Mouse (Mus musculus) brown adipose tissue, adult 24 weeks (tissue): ENCODE measurements around the gene Rfxank. TPM values are rescaled to one million over a fixed set of nuclear protein-coding genes. Genes with fewer than 3 reads are reported as not detected.

Source experiments
- H3K27ac ChIP-seq: fragments of 200-500 bp; replicated peaks from 2 replicates; pipeline ENCODE4 v1.5.1; 2012; ENCODE audit warnings: low read depth, mild to moderate bottlenecking, low read length
- H3K4me1 ChIP-seq: fragments of 200-500 bp; 2 replicates; pipeline ENCODE4 v1.6.1; 2012; ENCODE audit warnings: low read length, mixed read lengths; ENCODE audit not compliant: control insufficient read depth, insufficient read depth, insufficient read length
- H3K4me3 ChIP-seq: fragments of 200-500 bp; 2 replicates; pipeline ENCODE4 v1.5.1; 2012; ENCODE audit warnings: low read depth, mild to moderate bottlenecking, low read length, moderate library complexity; ENCODE audit not compliant: insufficient read depth
- polyA plus RNA-seq: library from polyadenylated mRNA; stranded (reverse); fragments of >200 nt; gene quantifications from 2 replicates; pipeline ENCODE4 v1.2.4, GENCODE M21; 2012; ENCODE audit not compliant: missing spikeins, insufficient read depth, insufficient read length

Rfxank gene
- polyA plus RNA-seq, 1 experiment = 21.4 TPM

DNA sequence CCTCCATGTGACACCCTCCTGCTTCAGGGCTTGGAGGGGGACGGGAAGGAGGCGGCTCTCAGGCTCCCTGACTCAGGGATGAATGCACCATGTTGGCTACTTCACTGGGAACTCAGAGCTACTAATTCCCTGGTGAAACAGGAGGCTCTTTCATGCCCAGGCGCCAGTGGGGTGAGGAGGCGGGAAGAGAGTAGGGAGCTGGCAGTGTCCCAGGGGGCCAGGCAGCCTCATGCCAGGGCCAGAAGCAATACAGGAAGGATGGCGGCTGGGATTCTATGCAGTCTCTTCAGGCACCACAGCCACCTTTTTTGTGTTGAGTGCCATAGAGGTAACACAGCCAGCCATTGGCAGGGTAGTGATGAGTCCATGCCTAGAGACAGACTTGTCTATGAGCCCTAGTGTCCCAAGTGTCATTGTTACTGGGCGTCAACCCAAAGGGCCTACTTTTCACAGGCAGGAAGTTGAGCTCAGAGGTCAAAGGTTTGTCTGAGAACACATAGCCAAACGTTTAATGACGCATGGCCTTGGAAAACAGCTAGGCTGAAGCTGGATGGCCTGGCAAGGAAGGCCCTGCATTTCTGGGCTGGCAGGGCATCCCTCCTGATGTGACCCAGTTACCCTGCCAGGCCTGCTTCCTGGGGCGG lies 9.5 kb downstream of the Rfxank start:
- H3K4me3 ChIP-seq = no peak overlapping the region
- peaks cover 13% of the 10 kb centered on the region for H3K4me1 ChIP-seq
- peak overlapping the region; percentile 93 for H3K27ac ChIP-seq

DNA sequence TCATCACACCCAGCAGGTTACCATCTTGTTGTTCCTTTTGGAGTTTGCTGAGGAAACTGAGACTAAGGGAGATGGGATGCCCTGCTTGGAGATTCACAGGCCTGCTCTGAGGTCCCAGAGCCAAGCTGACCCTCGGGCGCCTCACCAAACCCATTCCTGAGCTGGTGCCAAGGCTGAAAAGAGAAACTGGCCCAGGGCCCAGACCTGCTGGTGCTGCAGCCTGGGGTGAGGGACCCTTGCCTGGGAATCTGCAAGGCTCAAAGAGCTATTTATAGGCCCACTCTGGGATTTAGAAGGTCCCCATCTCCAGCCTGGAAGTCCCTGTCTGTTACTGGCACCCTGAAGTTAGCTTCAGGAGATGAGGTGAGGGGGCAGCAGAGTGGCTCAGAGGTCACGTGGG lies 10.5 kb downstream of the Rfxank start:
- H3K4me3 ChIP-seq = no peak overlapping the region
- no peak overlapping the region; the same call in 1 of the 2 replicates for H3K27ac ChIP-seq
- H3K4me1 ChIP-seq = peaks cover 13% of the 10 kb centered on the region

DNA sequence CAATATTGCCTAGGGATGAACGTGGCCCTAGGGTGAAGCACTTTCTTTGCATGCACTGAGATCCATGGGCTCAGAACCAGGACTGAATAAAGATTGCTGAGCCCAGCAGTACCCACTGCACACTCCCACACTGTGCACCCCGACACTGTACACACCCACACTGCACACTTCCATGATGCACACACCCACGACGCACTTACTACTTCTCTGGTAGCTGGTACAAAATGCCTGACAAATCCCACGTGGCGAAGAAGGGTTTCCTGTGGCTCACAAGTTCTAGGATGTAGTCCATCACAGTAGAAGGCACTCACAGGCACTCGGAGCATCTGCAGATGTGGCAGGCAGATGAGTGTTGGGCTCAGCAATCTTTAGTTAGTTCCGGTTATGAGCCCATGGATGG lies 14.0 kb downstream of the Rfxank start:
- Histone ChIP-seq H3K27ac (no peak overlapping the region), H3K4me1 (peaks cover under 1% of the 10 kb centered on the region; the same call in 1 of the 2 replicates), H3K4me3 (no peak overlapping the region)

DNA sequence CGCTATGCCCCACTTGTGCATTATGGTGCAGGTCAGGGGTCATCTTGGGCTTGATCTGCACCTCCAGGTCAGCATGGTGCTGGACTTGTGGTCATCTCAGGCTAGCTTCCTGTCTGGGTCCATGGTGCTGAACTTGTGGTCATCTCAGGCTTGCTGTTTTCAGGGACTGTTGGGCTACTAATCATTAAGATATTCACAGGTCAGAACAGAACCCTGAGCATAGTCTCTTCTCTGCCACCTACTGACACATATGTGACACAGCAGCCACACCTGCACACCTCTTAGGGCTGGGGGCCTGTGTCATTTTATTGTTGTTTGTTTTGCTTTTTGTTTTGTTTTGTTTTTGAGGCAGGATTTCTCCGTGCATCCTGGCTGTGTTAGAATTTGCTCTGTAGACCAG lies 16.1 kb downstream of the Rfxank start:
- no peaks in the 10 kb centered on the region for H3K4me1 ChIP-seq
- H3K27ac ChIP-seq = no peak overlapping the region
- H3K4me3 ChIP-seq = no peak overlapping the region

DNA sequence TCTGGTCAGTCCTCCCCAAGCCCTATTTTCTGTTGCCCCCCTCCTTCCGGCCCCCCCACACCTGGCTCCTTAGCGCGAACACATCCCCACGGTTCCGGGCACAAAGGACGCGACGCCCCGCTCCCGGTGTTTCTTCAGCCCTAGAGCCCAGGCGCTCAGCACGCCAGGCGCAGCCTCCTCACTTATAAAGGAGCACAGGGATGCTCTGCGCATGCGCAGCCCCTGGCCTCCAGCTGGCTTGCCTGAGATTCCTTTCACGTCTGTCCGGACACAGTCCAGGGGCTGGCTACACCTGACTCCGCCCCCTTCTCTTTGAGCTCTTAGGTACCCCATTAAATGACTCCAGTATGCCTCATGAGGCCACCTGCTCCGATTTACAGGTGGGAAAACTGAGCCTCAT lies 18.3 kb downstream of the Rfxank start, which contains the start of gene Ncan:
Ncan (minus strand) TSS at position 207 of the 400 bp plus-strand sequence.
- Histone ChIP-seq H3K27ac (no peak within 1 kb of the TSS), H3K4me3 (no peak within 1 kb of the TSS), H3K4me1 (peaks cover 4% of the 10 kb centered on the region; the same call in 1 of the 2 replicates)

DNA sequence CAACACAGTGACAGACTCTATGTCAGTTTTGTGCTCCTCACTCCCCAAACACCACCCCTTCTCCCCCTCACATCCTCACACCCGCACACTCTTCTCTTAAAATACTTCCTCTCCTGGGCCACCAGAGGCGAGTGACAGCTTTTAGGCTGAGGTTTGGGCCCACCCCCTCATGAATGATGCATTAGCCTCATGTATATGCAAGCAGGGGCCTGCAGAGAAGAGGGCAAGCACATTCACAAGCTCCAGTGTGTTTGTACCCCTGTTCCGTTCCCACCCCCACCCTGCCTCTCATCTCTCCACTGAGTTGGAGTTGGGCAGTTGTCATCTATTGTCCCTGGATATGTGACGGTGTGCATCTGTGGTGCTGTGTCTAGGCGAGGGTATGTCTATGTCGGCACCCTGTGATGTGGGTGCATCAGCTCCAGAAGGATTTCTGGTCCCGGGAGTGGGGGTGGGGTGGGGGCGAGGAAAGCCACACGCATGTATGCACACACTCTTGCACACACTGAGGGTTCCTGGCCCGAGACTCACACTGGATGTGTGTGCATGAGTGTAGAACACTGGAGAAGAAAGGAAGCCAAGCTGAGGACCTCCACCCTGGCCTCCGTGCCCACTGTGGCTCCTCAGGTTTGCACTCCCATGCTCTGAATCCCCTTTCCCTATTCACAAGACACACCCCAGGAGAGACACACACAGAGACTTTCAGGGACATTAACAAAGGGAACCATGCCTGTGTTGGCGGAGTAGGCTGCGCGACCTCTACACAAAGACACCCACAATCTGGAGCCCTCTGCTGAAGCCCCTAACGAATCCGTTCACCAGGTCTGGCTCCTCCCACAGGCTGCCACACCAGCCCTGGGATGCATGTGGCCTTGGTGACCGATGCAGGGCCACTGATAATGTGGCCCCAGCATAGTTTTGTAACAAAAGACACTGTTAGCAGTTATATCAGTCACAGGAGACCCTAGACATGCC lies 19.9 kb downstream of the Rfxank start:
- Histone ChIP-seq H3K27ac (no peak overlapping the region), H3K4me1 (peaks cover 4% of the 10 kb centered on the region)

DNA sequence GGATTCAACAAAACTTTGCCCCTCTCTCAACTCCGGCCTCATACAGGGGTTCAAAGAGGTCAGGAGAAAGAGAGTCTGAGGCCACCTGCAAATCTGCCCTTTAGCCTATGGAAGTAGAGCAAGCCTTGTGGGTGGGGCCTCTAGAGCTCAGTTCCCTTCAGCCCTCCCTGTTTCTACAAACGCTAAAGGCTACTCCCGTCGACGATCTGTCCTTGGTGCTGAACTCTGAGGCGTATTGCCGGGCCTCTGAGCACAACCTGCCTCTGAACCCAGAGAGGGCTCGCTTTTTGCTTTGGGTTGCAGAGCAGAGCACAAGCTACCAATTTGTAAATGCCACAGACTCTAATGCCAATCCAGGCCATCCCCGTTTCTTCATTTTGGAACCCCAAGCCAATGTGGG lies 21.3 kb downstream of the Rfxank start:
- Histone ChIP-seq H3K4me1 (peaks cover 4% of the 10 kb centered on the region), H3K4me3 (no peak overlapping the region), H3K27ac (no peak overlapping the region)

More for the DNA sequence above, 19.9 kb downstream of the Rfxank start:
- no peak overlapping the region for H3K4me3 ChIP-seq

DNA sequence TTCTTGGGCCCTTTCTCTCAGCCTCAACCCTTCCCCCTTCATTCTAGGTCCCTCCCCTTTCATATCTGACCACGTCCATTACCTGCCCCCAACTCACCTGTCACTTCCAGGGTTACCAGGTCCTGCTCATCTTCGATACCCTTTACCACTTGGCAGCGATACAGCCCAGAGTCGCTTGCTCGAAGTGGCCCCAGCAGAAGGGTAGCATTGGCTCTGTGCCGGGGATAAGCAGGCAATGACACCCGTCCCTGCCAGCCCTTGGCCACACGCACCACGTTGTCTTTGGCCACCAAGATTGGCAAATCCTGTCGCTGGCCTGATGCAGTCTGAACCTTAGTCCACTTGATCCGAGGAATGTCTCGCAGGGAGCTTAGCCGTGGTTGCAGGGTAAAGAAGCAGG lies 24.1 kb downstream of the Rfxank start:
- H3K4me3 ChIP-seq = no peak overlapping the region
- no peak overlapping the region for H3K27ac ChIP-seq
- H3K4me1 ChIP-seq = peaks cover 4% of the 10 kb centered on the region

DNA sequence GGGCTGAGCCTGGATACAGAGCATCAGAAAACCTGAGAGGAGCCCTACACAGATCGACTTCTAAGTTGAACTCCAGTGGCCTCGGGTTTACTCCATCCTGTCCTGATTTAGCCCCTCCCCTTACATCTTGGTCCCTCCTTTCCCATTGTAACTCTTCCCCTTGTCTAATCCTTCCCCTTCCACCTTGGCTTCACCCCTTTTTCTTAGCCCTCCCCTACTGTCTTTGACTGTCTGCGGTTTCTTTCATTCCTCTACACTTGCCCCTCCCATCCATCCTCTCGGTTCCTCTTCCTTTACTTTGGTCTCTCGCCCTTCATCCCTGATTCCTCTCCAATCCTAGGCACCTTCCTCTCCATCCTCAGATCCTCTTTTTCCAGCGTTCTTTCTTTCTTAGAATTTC lies 24.5 kb downstream of the Rfxank start:
- peaks cover 4% of the 10 kb centered on the region for H3K4me1 ChIP-seq
- no peak overlapping the region for H3K4me3 ChIP-seq
- H3K27ac ChIP-seq = no peak overlapping the region

DNA sequence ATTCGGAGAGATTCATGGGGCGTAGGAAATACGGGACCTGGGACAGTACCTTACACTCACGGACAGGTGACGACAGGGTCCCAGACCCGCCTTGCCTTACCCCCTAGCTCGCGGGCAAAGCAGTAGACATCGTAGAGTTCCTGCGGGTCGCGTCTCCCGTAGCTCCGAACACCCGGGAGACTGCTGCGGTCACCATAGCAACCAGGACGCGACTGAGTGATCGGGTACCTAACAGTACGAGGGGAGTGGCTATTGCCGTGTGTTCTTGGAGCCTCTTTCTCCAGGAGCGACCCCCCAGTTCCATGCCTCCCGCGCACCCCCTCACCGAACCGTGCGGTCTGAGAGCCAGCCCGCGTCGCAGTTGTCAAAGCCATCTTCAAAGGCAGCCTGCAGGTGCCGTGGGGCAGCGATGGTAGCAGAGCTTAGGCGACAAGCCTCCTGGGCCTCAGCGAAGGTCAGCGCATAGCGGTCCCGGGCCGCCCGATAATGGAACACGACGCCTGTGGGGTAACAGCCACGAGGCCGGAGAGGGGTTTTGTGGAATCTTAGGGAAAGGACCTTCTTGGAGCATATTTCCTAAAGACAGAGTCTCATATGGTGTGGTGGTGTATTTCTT lies 26.4 kb downstream of the Rfxank start:
- no peak overlapping the region for H3K27ac ChIP-seq
- peaks cover 4% of the 10 kb centered on the region for H3K4me1 ChIP-seq
- no peak overlapping the region for H3K4me3 ChIP-seq

DNA sequence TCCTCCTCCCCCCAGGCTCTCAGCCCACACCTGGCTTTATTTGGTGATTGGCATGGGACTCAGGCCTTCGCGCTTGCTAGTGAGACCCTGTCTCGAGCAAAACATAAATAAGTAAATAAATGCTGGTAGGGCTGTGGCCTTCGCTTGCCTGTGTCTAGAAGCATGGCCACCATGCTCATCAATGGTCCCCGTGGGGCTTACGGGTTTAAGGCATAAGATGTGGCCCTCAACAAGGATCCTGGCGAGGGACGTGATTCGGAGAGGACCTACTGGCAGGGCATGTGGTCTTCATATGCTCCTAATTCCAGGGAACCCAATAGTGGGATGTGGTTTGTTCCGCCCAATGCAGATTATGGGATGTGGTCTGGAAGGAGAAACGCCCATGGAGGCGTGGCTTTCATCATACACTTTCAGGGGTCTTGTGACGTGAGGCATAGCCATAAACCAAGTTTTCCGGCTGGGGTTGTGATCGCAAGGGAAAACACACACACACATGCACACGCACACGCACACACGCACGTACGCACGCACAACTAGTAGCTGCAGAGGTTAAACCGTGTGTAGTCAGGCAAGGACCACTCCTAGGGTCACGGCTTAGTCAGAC lies 27.7 kb downstream of the Rfxank start:
- Histone ChIP-seq H3K4me1 (peaks cover 2% of the 10 kb centered on the region; the same call in 1 of the 2 replicates), H3K27ac (no peak overlapping the region)

DNA sequence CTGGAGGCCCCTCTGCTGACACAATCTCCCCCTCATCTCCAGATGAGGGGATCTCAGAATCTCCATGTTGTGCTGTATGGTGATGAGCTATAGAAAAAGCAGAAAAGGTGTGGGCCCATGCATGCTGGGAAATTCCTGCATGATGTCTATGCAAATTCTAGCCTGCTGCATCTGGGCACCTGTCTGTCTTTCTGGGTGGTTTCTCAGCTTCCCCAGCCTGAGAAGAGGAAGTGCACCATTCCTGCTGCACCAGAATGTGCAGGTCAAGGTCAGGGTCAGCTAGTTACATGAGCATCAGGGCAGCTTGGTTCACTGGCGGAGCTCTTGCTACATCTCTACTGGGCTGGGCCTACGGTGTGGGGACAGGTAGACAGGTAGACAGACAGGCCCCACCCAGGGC lies 28.5 kb downstream of the Rfxank start:
- Histone ChIP-seq H3K4me1 (no peaks in the 10 kb centered on the region; the same call in 1 of the 2 replicates), H3K27ac (no peak overlapping the region), H3K4me3 (no peak overlapping the region)

More for the DNA sequence above, 27.7 kb downstream of the Rfxank start:
- H3K4me3 ChIP-seq = no peak overlapping the region

DNA sequence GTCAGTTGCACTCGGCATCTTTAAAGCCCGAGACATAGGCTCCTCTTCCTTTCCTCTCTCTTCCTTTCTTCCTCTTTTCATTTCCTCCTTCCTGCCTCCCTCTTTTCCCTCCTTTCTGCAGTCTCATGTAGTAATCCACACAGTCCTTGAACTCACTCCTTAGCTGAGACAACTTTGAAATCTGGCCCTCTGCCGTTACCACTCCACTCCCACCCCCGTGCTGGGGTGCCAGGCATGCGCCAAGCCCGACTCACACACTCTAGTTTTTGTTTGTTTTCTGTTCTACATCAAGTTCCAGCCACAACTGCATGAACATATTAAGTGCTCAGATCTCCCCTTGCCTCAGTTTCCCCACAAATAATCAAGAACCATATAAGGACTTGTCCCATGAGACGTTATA lies 34.0 kb downstream of the Rfxank start:
- Histone ChIP-seq H3K4me3 (no peak overlapping the region), H3K27ac (no peak overlapping the region), H3K4me1 (no peaks in the 10 kb centered on the region)

DNA sequence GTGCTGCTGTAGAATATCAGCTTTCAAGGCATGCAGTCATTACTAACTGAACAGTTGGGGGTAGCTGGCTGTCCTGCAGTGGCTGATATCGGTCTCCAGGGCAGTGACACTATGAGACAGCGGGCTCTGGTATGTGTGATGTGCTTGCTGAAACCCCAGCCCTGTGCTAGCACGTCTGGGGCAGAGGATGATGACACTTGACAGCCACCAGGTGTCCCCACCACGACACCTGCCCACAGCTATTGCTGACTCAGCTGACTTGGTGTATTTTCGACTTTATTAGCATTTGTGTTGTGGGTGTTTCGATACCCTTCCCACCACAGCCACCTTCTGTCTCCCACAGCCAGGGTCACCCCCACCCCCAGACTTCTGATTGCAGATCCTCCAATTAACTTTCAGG lies 34.4 kb downstream of the Rfxank start:
- H3K27ac ChIP-seq = no peak overlapping the region
- no peak overlapping the region for H3K4me3 ChIP-seq
- H3K4me1 ChIP-seq = no peaks in the 10 kb centered on the region

DNA sequence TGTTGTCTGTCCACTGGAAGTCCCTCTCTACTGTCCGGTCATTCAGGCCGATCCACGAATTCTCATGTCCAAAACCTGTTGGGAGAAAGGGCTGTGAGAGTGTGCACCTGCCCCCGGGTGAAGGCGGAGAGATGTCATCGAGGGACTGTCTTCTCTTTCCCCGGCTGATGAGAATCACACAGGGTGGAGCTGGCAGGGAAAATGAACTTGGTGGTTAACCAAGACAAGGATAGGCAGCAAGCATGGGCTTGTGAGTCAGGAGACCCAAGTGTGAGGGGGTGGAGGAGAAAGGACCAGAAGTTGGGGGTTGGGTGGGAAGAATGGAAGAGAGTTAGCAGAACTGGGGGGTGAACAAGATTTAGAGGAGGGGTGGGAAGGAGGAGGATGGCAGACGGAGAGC lies 38.7 kb downstream of the Rfxank start:
- Histone ChIP-seq H3K4me1 (no peaks in the 10 kb centered on the region), H3K27ac (no peak overlapping the region), H3K4me3 (no peak overlapping the region)
